Mouse (Mus musculus) CH12.LX (cell line): ENCODE measurements around the gene Slc39a7. TPM values are rescaled to one million over a fixed set of nuclear protein-coding genes. Genes with fewer than 3 reads are reported as not detected.

ENCODE experiments used
- DNase-seq: peaks from one replicate; pipeline ENCODE4 v3.0.0-alpha.2; 2013; ENCODE audit errors: extremely low read depth
- H3K27ac ChIP-seq: 2 replicates; pipeline ENCODE4 v1.5.1; 2012; ENCODE audit warnings: low read depth, mild to moderate bottlenecking, control low read depth, moderate library complexity; ENCODE audit not compliant: insufficient read depth
- H3K27me3 ChIP-seq: replicated peaks from 2 replicates; pipeline ENCODE3; 2012; ENCODE audit warnings: inconsistent platforms
- H3K36me3 ChIP-seq, 2 experiments: replicated peaks in 1 of 2; 2 replicates each; pipeline versions ENCODE3 to v1.6.1; 2012; ENCODE audit warnings: inconsistent platforms in 1 of 2, low read length in 1 of 2, mild to moderate bottlenecking in 1 of 2, mixed read lengths in 1 of 2, moderate library complexity in 1 of 2; ENCODE audit not compliant: control insufficient read depth in 1 of 2, insufficient read depth in 1 of 2
- H3K4me1 ChIP-seq, 2 experiments: 2 replicates each; pipeline ENCODE4 v1.6.1; 2012; ENCODE audit warnings: inconsistent platforms in 1 of 2, moderate library complexity in 1 of 2; ENCODE audit not compliant: insufficient read depth in 2 of 2, control insufficient read depth in 1 of 2
- H3K4me2 ChIP-seq: 2 replicates; pipeline ENCODE4 v1.6.1; 2012; ENCODE audit warnings: low read depth, mild to moderate bottlenecking, control low read depth; ENCODE audit not compliant: poor library complexity, insufficient read depth, severe bottlenecking
- H3K4me3 ChIP-seq, 3 experiments: fragments of 150-350 bp in 1 of 3; sonication (generic) in 1 of 3; replicated peaks in 1 of 3; 2 replicates each; pipeline versions ENCODE3 to v1.5.1; 2011 to 2012; ENCODE audit warnings: low read depth in 2 of 3, low read length in 2 of 3, mild to moderate bottlenecking in 2 of 3, moderate library complexity in 2 of 3, control low read depth in 1 of 3, improper control_type of control experiment in 1 of 3, inconsistent platforms in 1 of 3, mixed read lengths in 1 of 3; ENCODE audit not compliant: poor library complexity in 1 of 3
- H3K79me2 ChIP-seq: replicated peaks from 2 replicates; pipeline ENCODE4 v1.6.1; 2012; ENCODE audit warnings: mild to moderate bottlenecking, moderate library complexity; ENCODE audit not compliant: control insufficient read depth, poor library complexity, insufficient read depth, severe bottlenecking; ENCODE audit errors: extremely low read depth
- H3K9ac ChIP-seq: 2 replicates; pipeline ENCODE4 v1.6.1; 2012; ENCODE audit warnings: low read depth, mild to moderate bottlenecking, control low read depth, moderate library complexity; ENCODE audit not compliant: insufficient read depth
- H3K9me3 ChIP-seq: replicated peaks from 2 replicates; pipeline ENCODE3; 2012; ENCODE audit warnings: low read length, inconsistent platforms, mixed read lengths
- BHLHE40 ChIP-seq: IDR thresholded peaks from 2 replicates; pipeline ENCODE4 v1.6.1; 2011; ENCODE audit warnings: mild to moderate bottlenecking, low read depth, low read length, improper control_type of control experiment
- CHD1 ChIP-seq: IDR thresholded peaks from 2 replicates; pipeline ENCODE4 v1.6.1; 2012; ENCODE audit warnings: low read depth, low read length, improper control_type of control experiment, inconsistent platforms
- CHD2 ChIP-seq: IDR thresholded peaks from 2 replicates; pipeline ENCODE4 v1.6.1; 2011; ENCODE audit warnings: low read length, improper control_type of control experiment
- CTCF ChIP-seq, 2 experiments: IDR thresholded peaks in 1 of 2; conservative IDR thresholded peaks in 1 of 2; 2 replicates each; pipeline ENCODE4 v1.5.1; 2011 to 2012; ENCODE audit warnings: low read depth in 2 of 2, low read length in 2 of 2, improper control_type of control experiment in 1 of 2, inconsistent platforms in 1 of 2, mild to moderate bottlenecking in 1 of 2, moderate library complexity in 1 of 2
- E2F4 ChIP-seq: IDR thresholded peaks from 2 replicates; pipeline ENCODE4 v1.6.1; 2011; ENCODE audit warnings: low read depth, low read length, improper control_type of control experiment; ENCODE audit not compliant: insufficient replicate concordance
- ELF1 ChIP-seq: IDR thresholded peaks from 2 replicates; pipeline ENCODE4 v1.6.1; 2014; ENCODE audit warnings: low read depth, mild to moderate bottlenecking, inconsistent platforms, low read length, improper control_type of control experiment
- EP300 ChIP-seq: IDR thresholded peaks from 2 replicates; pipeline ENCODE4 v1.6.1; 2011; ENCODE audit warnings: low read length, improper control_type of control experiment
- ETS1 ChIP-seq: conservative IDR thresholded peaks from 2 replicates; pipeline ENCODE4 v1.6.1; 2012; ENCODE audit warnings: low read depth, mild to moderate bottlenecking, inconsistent platforms, low read length, improper control_type of control experiment, moderate library complexity
- GABPA ChIP-seq: IDR thresholded peaks from 2 replicates; pipeline ENCODE4 v1.6.1; 2012; ENCODE audit warnings: low read depth, low read length, improper control_type of control experiment, inconsistent platforms; ENCODE audit not compliant: insufficient replicate concordance
- HCFC1 ChIP-seq: IDR thresholded peaks from 2 replicates; pipeline ENCODE4 v1.6.1; 2012; ENCODE audit warnings: low read depth, mild to moderate bottlenecking, inconsistent platforms, low read length, improper control_type of control experiment
- IRF4 ChIP-seq: IDR thresholded peaks from 2 replicates; pipeline ENCODE4 v1.6.1; 2014; ENCODE audit warnings: low read depth, mild to moderate bottlenecking, inconsistent platforms, low read length, improper control_type of control experiment
- JUN ChIP-seq: IDR thresholded peaks from 2 replicates; pipeline ENCODE4 v1.6.1; 2011; ENCODE audit warnings: low read depth, mild to moderate bottlenecking, low read length, improper control_type of control experiment, moderate library complexity; ENCODE audit not compliant: insufficient read depth
- JUND ChIP-seq: conservative IDR thresholded peaks from 2 replicates; pipeline ENCODE4 v1.6.1; 2011; ENCODE audit warnings: low read depth, low read length, improper control_type of control experiment
- KAT2A ChIP-seq: IDR thresholded peaks from 2 replicates; pipeline ENCODE4 v1.6.1; 2012; ENCODE audit warnings: low read length, improper control_type of control experiment, inconsistent platforms; ENCODE audit not compliant: insufficient replicate concordance
- MAFK ChIP-seq: IDR thresholded peaks from 2 replicates; pipeline ENCODE4 v1.6.1; 2011; ENCODE audit warnings: low read length, improper control_type of control experiment; ENCODE audit not compliant: insufficient replicate concordance
- MAX ChIP-seq: IDR thresholded peaks from 2 replicates; pipeline ENCODE4 v1.6.1; 2011; ENCODE audit warnings: low read length, improper control_type of control experiment
- MAZ ChIP-seq: IDR thresholded peaks from 2 replicates; pipeline ENCODE4 v1.6.1; 2012; ENCODE audit warnings: low read depth, mild to moderate bottlenecking, inconsistent platforms, low read length, improper control_type of control experiment, moderate library complexity
- MEF2A ChIP-seq: IDR thresholded peaks from 2 replicates; pipeline ENCODE4 v1.6.1; 2014; ENCODE audit warnings: low read depth, mild to moderate bottlenecking, inconsistent platforms, low read length, improper control_type of control experiment, borderline replicate concordance
- MXI1 ChIP-seq: IDR thresholded peaks from 2 replicates; pipeline ENCODE4 v1.6.1; 2011; ENCODE audit warnings: mild to moderate bottlenecking, low read depth, low read length, improper control_type of control experiment
- MYC ChIP-seq: IDR thresholded peaks from 2 replicates; pipeline ENCODE4 v1.6.1; 2011; ENCODE audit warnings: low read depth, mild to moderate bottlenecking, improper control_type of control experiment, low read length
- NELFE ChIP-seq: IDR thresholded peaks from 2 replicates; pipeline ENCODE4 v1.6.1; 2011; ENCODE audit warnings: low read depth, low read length, improper control_type of control experiment
- NRF1 ChIP-seq: IDR thresholded peaks from 2 replicates; pipeline ENCODE4 v1.6.1; 2014; ENCODE audit warnings: low read depth, mild to moderate bottlenecking, inconsistent platforms, low read length, improper control_type of control experiment, moderate library complexity
- PAX5 ChIP-seq: IDR thresholded peaks from 2 replicates; pipeline ENCODE4 v1.6.1; 2012; ENCODE audit warnings: low read length, inconsistent platforms, mixed read lengths
- POLR2A ChIP-seq: IDR thresholded peaks from 2 replicates; pipeline ENCODE4 v1.6.1; 2011; ENCODE audit warnings: low read depth, mild to moderate bottlenecking, improper control_type of control experiment, low read length
- POLR2AphosphoS2 ChIP-seq: IDR thresholded peaks from 2 replicates; pipeline ENCODE4 v1.6.1; 2011; ENCODE audit warnings: low read depth, low read length, improper control_type of control experiment
- RAD21 ChIP-seq: IDR thresholded peaks from 2 replicates; pipeline ENCODE4 v1.6.1; 2011; ENCODE audit warnings: low read depth, mild to moderate bottlenecking, low read length, improper control_type of control experiment, moderate library complexity
- RCOR1 ChIP-seq: conservative IDR thresholded peaks from 2 replicates; pipeline ENCODE4 v1.6.1; 2012; ENCODE audit warnings: low read depth, mild to moderate bottlenecking, inconsistent platforms, low read length, improper control_type of control experiment
- SIN3A ChIP-seq: IDR thresholded peaks from 2 replicates; pipeline ENCODE4 v1.6.1; 2012; ENCODE audit warnings: low read length, improper control_type of control experiment, inconsistent platforms
- SMC3 ChIP-seq: IDR thresholded peaks from 2 replicates; pipeline ENCODE4 v1.6.1; 2011; ENCODE audit warnings: low read depth, low read length, improper control_type of control experiment
- TBP ChIP-seq: conservative IDR thresholded peaks from 2 replicates; pipeline ENCODE4 v1.6.1; 2011; ENCODE audit warnings: low read depth, low read length, improper control_type of control experiment
- TCF12 ChIP-seq: IDR thresholded peaks from 2 replicates; pipeline ENCODE4 v1.6.1; 2014; ENCODE audit warnings: low read depth, mild to moderate bottlenecking, inconsistent platforms, low read length, improper control_type of control experiment
- UBTF ChIP-seq: IDR thresholded peaks from 2 replicates; pipeline ENCODE4 v1.6.1; 2012; ENCODE audit warnings: low read depth, mild to moderate bottlenecking, inconsistent platforms, low read length, improper control_type of control experiment, moderate library complexity
- USF1 ChIP-seq: IDR thresholded peaks from 2 replicates; pipeline ENCODE4 v1.6.1; 2014; ENCODE audit warnings: low read depth, mild to moderate bottlenecking, inconsistent platforms, low read length, improper control_type of control experiment
- USF2 ChIP-seq: conservative IDR thresholded peaks from 2 replicates; pipeline ENCODE4 v1.6.1; 2011; ENCODE audit warnings: low read depth, low read length, improper control_type of control experiment
- ZC3H11A ChIP-seq: IDR thresholded peaks from 2 replicates; pipeline ENCODE4 v1.6.1; 2012; ENCODE audit warnings: low read depth, mild to moderate bottlenecking, inconsistent platforms, low read length, improper control_type of control experiment
- ZKSCAN1 ChIP-seq: IDR thresholded peaks from 2 replicates; pipeline ENCODE4 v1.6.1; 2012; ENCODE audit warnings: low read depth, inconsistent platforms, low read length, improper control_type of control experiment, borderline replicate concordance
- ZMIZ1 ChIP-seq: IDR thresholded peaks from 2 replicates; pipeline ENCODE4 v1.6.1; 2012; ENCODE audit warnings: low read depth, mild to moderate bottlenecking, inconsistent platforms, low read length, improper control_type of control experiment
- ZNF384 ChIP-seq: IDR thresholded peaks from 2 replicates; pipeline ENCODE4 v1.6.1; 2012; ENCODE audit warnings: low read depth, low read length, improper control_type of control experiment, inconsistent platforms
- dilution Hi-C: fragments of 300-500 bp; cut with MboI; formaldehyde crosslinking; loops from 2 replicates; pipeline ENCODE4 v1.14.3; 2020; ENCODE audit warnings: low sequenced_read_pairs; ENCODE audit not compliant: extremely low pct_unique_long_range_greater_than_20kb, extremely low pct_ligation_motif_present
- in situ Hi-C: fragments of 300-500 bp; cut with MboI; formaldehyde crosslinking; loops from 3 replicates; pipeline ENCODE4 v1.14.3; 2019; ENCODE audit warnings: low sequenced_read_pairs, low pct_ligation_motif_present, low pct_unique_long_range_greater_than_20kb, mixed read lengths
- polyA plus RNA-seq: library from polyadenylated mRNA; unstranded; fragments of >175 nt; gene quantifications from 2 replicates; pipeline ENCODE4 v1.2.1, GENCODE M21; 2012; ENCODE audit warnings: low read depth; ENCODE audit not compliant: insufficient read length
- total RNA-seq, 2 experiments: library from RNA; depleted of rRNA; stranded (reverse); fragments of 300-350 nt in 1 of 2; fragments of >200 nt in 1 of 2; gene quantifications; 2 replicates each; pipeline ENCODE4 v1.2.3; 2012 to 2014

Slc39a7 gene
- total RNA-seq (2012; rRNA removed) (116 and 160 TPM in 2 replicates), total RNA-seq (2014; rRNA removed) (96.8 and 97.2 TPM in 2 replicates), polyA plus RNA-seq (105 and 108 TPM in 2 replicates)

GRCm38 (mm10) chr17:34031465-34032173 lies at the start of gene Slc39a7, which contains the start of gene Rxrb:
Gene Slc39a7 (minus strand): TSS chr17:34031682.
Gene Rxrb (plus strand): TSS chr17:34031812.
- no peak for TF ChIP-seq PAX5
- peak; percentile 89; the same call in 1 of the 2 replicates for TF ChIP-seq KAT2A
- no peak for TF ChIP-seq ZKSCAN1
- TF ChIP-seq ETS1 = no peak
- TF ChIP-seq RCOR1 = no peak
- no peak for TF ChIP-seq JUND
- TF ChIP-seq CHD1 = no peak; the same call in 1 of the 2 replicates
- peak; percentile 80 for TF ChIP-seq MYC
- peak; percentile 22; the same call in 1 of the 2 replicates for TF ChIP-seq GABPA
- TF ChIP-seq CTCF (conservative IDR thresholded peaks at IDR 0.05 in 1 of 2, IDR thresholded peaks at IDR 0.05 in 1 of 2; ENCODE audit: low read depth in 2 of 2, low read length in 2 of 2) = no peak
- TF ChIP-seq E2F4 = peak; percentile 45; the same call in 1 of the 2 replicates
- TF ChIP-seq SMC3 = no peak
- TF ChIP-seq ZC3H11A = no peak
- peak; percentile 85 for TF ChIP-seq NELFE
- TF ChIP-seq BHLHE40 = peak; percentile 41
- TF ChIP-seq HCFC1 = peak; percentile 95
- TF ChIP-seq SIN3A = peak; percentile 74; the same call in 1 of the 2 replicates
- peak; percentile 61; the same call in 1 of the 2 replicates for TF ChIP-seq MEF2A
- TF ChIP-seq USF1 = no peak
- peak; percentile 99 for TF ChIP-seq NRF1
- 0 out of 2 replicates have a peak, but pooled peaks have one; percentile 39 for TF ChIP-seq MAX
- peak; percentile 85; the same call in 1 of the 2 replicates for TF ChIP-seq MAZ
- no peak for TF ChIP-seq MAFK
- peak; percentile 83 for TF ChIP-seq ZMIZ1
- TF ChIP-seq TCF12 = peak; percentile 92
- peak; percentile 91 for TF ChIP-seq ELF1
- peak; percentile 84 for TF ChIP-seq TBP
- TF ChIP-seq MXI1 = peak; percentile 83
- TF ChIP-seq POLR2AphosphoS2 = peak; percentile 53; the same call in 1 of the 2 replicates
- no peak for TF ChIP-seq RAD21
- TF ChIP-seq UBTF = peak; percentile 50; the same call in 1 of the 2 replicates
- TF ChIP-seq USF2 = no peak
- peak; percentile 87 for TF ChIP-seq POLR2A
- TF ChIP-seq JUN = no peak
- TF ChIP-seq IRF4 = peak; percentile 24; the same call in 1 of the 2 replicates
- peak; percentile 100 for TF ChIP-seq CHD2
- TF ChIP-seq EP300 = no peak
- TF ChIP-seq ZNF384 = no peak
- Histone ChIP-seq H3K4me1 (peaks cover 26 to 52% of the 10 kb centered on the region in 2 experiments), H3K4me2 (peak within 1 kb of the TSS; percentile 73), H3K27ac (peak within 1 kb of the TSS; percentile 86), H3K36me3 (peaks cover 36 to 58% of the 10 kb centered on the region in 2 experiments), H3K79me2 (peaks cover 32% of the 10 kb centered on the region), H3K9ac (peak within 1 kb of the TSS; percentile 96), H3K9me3 (no peaks in the 10 kb centered on the region), H3K4me3 (peak within 1 kb of the TSS; percentile 90 to 97 (median 94)), H3K27me3 (no peaks in the 10 kb centered on the region)
- peak; percentile 97 for DNase-seq
- in situ Hi-C loops = no loop called here
- dilution Hi-C loops = no loop called here
